8 mouse cellular contexts compared by ENCODE assay signal in genomic region chr16:5255779-5256496, GRCm38 (mm10). TPM values are rescaled to one million over a fixed set of nuclear protein-coding genes. Genes with fewer than 3 reads are reported as not detected.
DNase-seq lines count a peak whose midpoint lies in the region; ATAC-seq and TF ChIP-seq lines count a peak whose summit lies in the region.

TSS of gene Eef2kmt (minus strand) at chr16:5255983.

- in situ Hi-C loops in CH12.LX (cut with MboI; ENCODE audit: low pct_ligation_motif_present, low pct_unique_long_range_greater_than_20kb, low sequenced_read_pairs), result no loop called here

- peak within 1 kb of the TSS; percentile 79 for H3K4me2 ChIP-seq in CH12.LX (ENCODE audit: insufficient read depth, low read depth, poor library complexity, severe bottlenecking)
- H3K4me2 ChIP-seq in forebrain, embryonic 11.5 days (ENCODE audit: low read depth, low read length, severe bottlenecking), result peak within 1 kb of the TSS; percentile 73
- peak within 1 kb of the TSS; percentile 81 for H3K4me2 ChIP-seq in heart, embryonic 16.5 days (ENCODE audit: low read depth, low read length)
- H3K4me2 ChIP-seq in liver, embryonic 15.5 days, result peak within 1 kb of the TSS; percentile 91
- H3K4me2 ChIP-seq in neural tube, embryonic 12.5 days (replicated peaks), result peak within 1 kb of the TSS; percentile 79

- peak within 1 kb of the TSS; percentile 75 for H3K9ac ChIP-seq in CH12.LX (ENCODE audit: insufficient read depth, low read depth)
- peak within 1 kb of the TSS; percentile 70 for H3K9ac ChIP-seq in forebrain, embryonic 11.5 days (ENCODE audit: low read length)
- H3K9ac ChIP-seq in heart, embryonic 16.5 days (ENCODE audit: low read length), result peak within 1 kb of the TSS; percentile 77
- H3K9ac ChIP-seq in liver, embryonic 15.5 days, result peak within 1 kb of the TSS; percentile 60
- H3K9ac ChIP-seq in neural tube, embryonic 12.5 days, result peak within 1 kb of the TSS; percentile 59

- peaks cover 3 to 18% of the 10 kb centered on the region in 2 experiments; a peak in 3 of 4 replicates for H3K4me1 ChIP-seq in CH12.LX (ENCODE audit: control insufficient read depth in 1 of 2, insufficient read depth in 2 of 2)
- H3K4me1 ChIP-seq in forebrain, embryonic 11.5 days (replicated peaks; ENCODE audit: control insufficient read depth, insufficient read depth, low read length), result peaks cover 5% of the 10 kb centered on the region; the same call in 1 of the 2 replicates
- H3K4me1 ChIP-seq in heart, embryonic 16.5 days (ENCODE audit: control insufficient read depth, insufficient read depth, low read length), result peaks cover 11% of the 10 kb centered on the region; the same call in 1 of the 2 replicates
- peaks cover 27% of the 10 kb centered on the region for H3K4me1 ChIP-seq in liver, embryonic 15.5 days (replicated peaks)
- H3K4me1 ChIP-seq in neural tube, embryonic 12.5 days, result peaks cover 13% of the 10 kb centered on the region; the same call in 1 of the 2 replicates

- peak; percentile 99 for DNase-seq in CH12.LX (ENCODE audit: extremely low read depth)
- peak; percentile 96 for DNase-seq in c-Kit-positive CD71-positive TER-119-negative erythroid progenitor cells, embryonic 14.5 days (ENCODE audit: low read depth)
- peak; percentile 99 for DNase-seq in forebrain, embryonic 11.5 days (ENCODE audit: low spot score)
- DNase-seq in kidney, postnatal 36 days, result peak; percentile 99
- DNase-seq in telencephalon, adult 2 months (ENCODE audit: low read depth, low spot score), result peak; percentile 94

- peak; percentile 96 for ATAC-seq in forebrain, embryonic 11.5 days (replicated peaks; ENCODE audit: low FRiP score)
- ATAC-seq in heart, embryonic 16.5 days (replicated peaks; ENCODE audit: extremely low read depth, insufficient read depth, low FRiP score), result peak; percentile 96
- peak; percentile 92 for ATAC-seq in liver, embryonic 15.5 days (ENCODE audit: insufficient read depth)
- ATAC-seq in neural tube, embryonic 12.5 days (ENCODE audit: low FRiP score, low read depth), result peak; percentile 94

- peaks cover 7 to 27% of the 10 kb centered on the region in 2 experiments for H3K36me3 ChIP-seq in CH12.LX (replicated peaks in 1 of 2; ENCODE audit: control insufficient read depth in 1 of 2, insufficient read depth in 1 of 2, low read length in 1 of 2)
- no peaks in the 10 kb centered on the region for H3K36me3 ChIP-seq in forebrain, embryonic 11.5 days (ENCODE audit: control insufficient read depth, insufficient read depth, low read length)
- peaks cover 6% of the 10 kb centered on the region for H3K36me3 ChIP-seq in heart, embryonic 16.5 days (ENCODE audit: control insufficient read depth, insufficient read depth)
- H3K36me3 ChIP-seq in liver, embryonic 15.5 days (replicated peaks), result peaks cover 4% of the 10 kb centered on the region; the same call in 1 of the 2 replicates
- no peaks in the 10 kb centered on the region for H3K36me3 ChIP-seq in neural tube, embryonic 12.5 days

- no peak for TF ChIP-seq EP300 in CH12.LX (IDR thresholded peaks at IDR 0.05; ENCODE audit: low read length)

- TF ChIP-seq CTCF in CH12.LX (conservative IDR thresholded peaks at IDR 0.05 in 1 of 2, IDR thresholded peaks at IDR 0.05 in 1 of 2; ENCODE audit: low read depth in 2 of 2, low read length in 2 of 2), result peak in 1 of 2 experiments; percentile 95; a peak in 2 of 4 replicates

- no peaks in the 10 kb centered on the region; the same call in 1 of the 2 replicates for H3K79me2 ChIP-seq in CH12.LX (replicated peaks; ENCODE audit: control insufficient read depth, extremely low read depth, insufficient read depth, poor library complexity, severe bottlenecking)

- peak; percentile 89 for TF ChIP-seq POLR2A in CH12.LX (IDR thresholded peaks at IDR 0.05; ENCODE audit: low read depth, low read length)

- no peaks in the 10 kb centered on the region for H3K9me3 ChIP-seq in CH12.LX (replicated peaks; ENCODE audit: low read length)
- H3K9me3 ChIP-seq in forebrain, embryonic 11.5 days (ENCODE audit: control insufficient read depth, low read length), result no peaks in the 10 kb centered on the region
- no peaks in the 10 kb centered on the region for H3K9me3 ChIP-seq in heart, embryonic 16.5 days (replicated peaks; ENCODE audit: control insufficient read depth, low read length)
- no peaks in the 10 kb centered on the region for H3K9me3 ChIP-seq in liver, embryonic 15.5 days (replicated peaks)
- H3K9me3 ChIP-seq in neural tube, embryonic 12.5 days, result no peaks in the 10 kb centered on the region

- dilution Hi-C loops in CH12.LX (cut with MboI; ENCODE audit: extremely low pct_ligation_motif_present, extremely low pct_unique_long_range_greater_than_20kb, low sequenced_read_pairs), result no loop called here

- no peak; the same call in 1 of the 2 replicates for TF ChIP-seq RAD21 in CH12.LX (IDR thresholded peaks at IDR 0.05; ENCODE audit: low read depth, low read length)

- 2% methylated on average over 57 of the region's 57 CpGs for WGBS in forebrain, embryonic 11.5 days
- WGBS in heart, embryonic 16.5 days, result 2% methylated on average over 57 of the region's 57 CpGs
- WGBS in liver, embryonic 15.5 days (ENCODE audit: insufficient replicate concordance), result 2% methylated on average over 57 of the region's 57 CpGs
- WGBS in neural tube, embryonic 12.5 days, result 3% methylated on average over 57 of the region's 57 CpGs

- H3K4me3 ChIP-seq in CH12.LX (replicated peaks in 1 of 3; ENCODE audit: low read depth in 2 of 3, low read length in 2 of 3, poor library complexity in 1 of 3), result peak within 1 kb of the TSS; percentile 57 to 77 (median 61)
- peak within 1 kb of the TSS; percentile 51 for H3K4me3 ChIP-seq in forebrain, embryonic 11.5 days (ENCODE audit: low read depth, low read length)
- peak within 1 kb of the TSS; percentile 60 for H3K4me3 ChIP-seq in heart, embryonic 16.5 days (ENCODE audit: low read length)
- peak within 1 kb of the TSS; percentile 71 for H3K4me3 ChIP-seq in liver, embryonic 15.5 days (replicated peaks)
- H3K4me3 ChIP-seq in neural tube, embryonic 12.5 days, result peak within 1 kb of the TSS; percentile 57

- H3K27me3 ChIP-seq in CH12.LX (replicated peaks), result no peaks in the 10 kb centered on the region
- no peaks in the 10 kb centered on the region for H3K27me3 ChIP-seq in forebrain, embryonic 11.5 days (ENCODE audit: control insufficient read depth, insufficient read depth, low read length)
- no peaks in the 10 kb centered on the region for H3K27me3 ChIP-seq in heart, embryonic 16.5 days (ENCODE audit: control insufficient read depth, insufficient read depth, low read length)
- H3K27me3 ChIP-seq in liver, embryonic 15.5 days, result no peaks in the 10 kb centered on the region
- no peaks in the 10 kb centered on the region for H3K27me3 ChIP-seq in neural tube, embryonic 12.5 days (replicated peaks)

- peak within 1 kb of the TSS; percentile 12; the same call in 1 of the 2 replicates for H3K27ac ChIP-seq in CH12.LX (ENCODE audit: insufficient read depth, low read depth)
- 0 out of 2 replicates have a peak within 1 kb of the TSS, but pooled peaks have one; percentile 50 for H3K27ac ChIP-seq in forebrain, embryonic 11.5 days (ENCODE audit: low read depth, low read length)
- peak within 1 kb of the TSS; percentile 78 for H3K27ac ChIP-seq in heart, embryonic 16.5 days (ENCODE audit: low read length)
- peak within 1 kb of the TSS; percentile 61 for H3K27ac ChIP-seq in liver, embryonic 15.5 days (replicated peaks)
- H3K27ac ChIP-seq in neural tube, embryonic 12.5 days, result 0 out of 2 replicates have a peak within 1 kb of the TSS, but pooled peaks have one; percentile 16

TF ChIP-seq in CH12.LX, 34 proteins besides CTCF, POLR2A, EP300 and RAD21 (continues in another document):
- TF ChIP-seq ETS1 (conservative IDR thresholded peaks at IDR 0.05; ENCODE audit: low read depth, low read length), result peak; percentile 31; the same call in 1 of the 2 replicates
- no peak for TF ChIP-seq CHD1 (IDR thresholded peaks at IDR 0.05; ENCODE audit: low read depth, low read length)
- peak; percentile 92 for TF ChIP-seq MAX (IDR thresholded peaks at IDR 0.05; ENCODE audit: low read length)
- TF ChIP-seq MEF2A (IDR thresholded peaks at IDR 0.05; ENCODE audit: borderline replicate concordance, low read depth, low read length), result peak; percentile 66; the same call in 1 of the 2 replicates
- 0 out of 2 replicates have a peak, but pooled peaks have one; percentile 58 for TF ChIP-seq POLR2AphosphoS2 (IDR thresholded peaks at IDR 0.05; ENCODE audit: low read depth, low read length)
- TF ChIP-seq USF2 (conservative IDR thresholded peaks at IDR 0.05; ENCODE audit: low read depth, low read length), result no peak
- peak; percentile 75 for TF ChIP-seq HCFC1 (IDR thresholded peaks at IDR 0.05; ENCODE audit: low read depth, low read length)
- peak; percentile 42; the same call in 1 of the 2 replicates for TF ChIP-seq USF1 (IDR thresholded peaks at IDR 0.05; ENCODE audit: low read depth, low read length)
- no peak for TF ChIP-seq KAT2A (IDR thresholded peaks at IDR 0.05; ENCODE audit: insufficient replicate concordance, low read length)
- TF ChIP-seq JUN (IDR thresholded peaks at IDR 0.05; ENCODE audit: insufficient read depth, low read depth, low read length), result no peak
- no peak for TF ChIP-seq JUND (conservative IDR thresholded peaks at IDR 0.05; ENCODE audit: low read depth, low read length)
- no peak for TF ChIP-seq TBP (conservative IDR thresholded peaks at IDR 0.05; ENCODE audit: low read depth, low read length)
- peak; percentile 20; the same call in 1 of the 2 replicates for TF ChIP-seq ZNF384 (IDR thresholded peaks at IDR 0.05; ENCODE audit: low read depth, low read length)
- TF ChIP-seq MYC (IDR thresholded peaks at IDR 0.05; ENCODE audit: low read depth, low read length), result peak; percentile 85
- no peak for TF ChIP-seq MAFK (IDR thresholded peaks at IDR 0.05; ENCODE audit: insufficient replicate concordance, low read length)
- TF ChIP-seq MAZ (IDR thresholded peaks at IDR 0.05; ENCODE audit: low read depth, low read length), result peak; percentile 87
- peak; percentile 88; the same call in 1 of the 2 replicates for TF ChIP-seq UBTF (IDR thresholded peaks at IDR 0.05; ENCODE audit: low read depth, low read length)
- TF ChIP-seq E2F4 (IDR thresholded peaks at IDR 0.05; ENCODE audit: insufficient replicate concordance, low read depth, low read length), result 0 out of 2 replicates have a peak, but pooled peaks have one; percentile 21
- TF ChIP-seq MXI1 (IDR thresholded peaks at IDR 0.05; ENCODE audit: low read depth, low read length), result peak; percentile 98
- TF ChIP-seq ELF1 (IDR thresholded peaks at IDR 0.05; ENCODE audit: low read depth, low read length), result peak; percentile 86

RNA-seq across cellular contexts. Expression of gene Eef2kmt, which starts in this region (rescaled TPM):
- total RNA-seq in CH12.LX (2012; rRNA removed) (38.5 and 39.5 TPM in 2 replicates), CH12.LX (2014; rRNA removed) (35.8 and 39.8 TPM in 2 replicates)
- polyA plus RNA-seq in CH12.LX (2012; ENCODE audit: insufficient read length, low read depth), result 38.3 and 41.6 TPM in 2 replicates
- 15.9 and 16.1 TPM in 2 replicates for polyA plus RNA-seq in forebrain, embryonic 11.5 days (2014; fragmentation: Nextera tagmentation; extraction: Ambion mirVana)
- 25.7 and 26.2 TPM in 2 replicates for polyA plus RNA-seq in heart, embryonic 16.5 days (2015; fragmentation: Nextera tagmentation; extraction: Ambion mirVana)
- polyA plus RNA-seq in liver, embryonic 15.5 days (2015; fragmentation: Nextera tagmentation; extraction: Ambion mirVana), result 9.0 and 9.8 TPM in 2 replicates
- 7.3 and 9.2 TPM in 2 replicates for polyA plus RNA-seq in neural tube, embryonic 12.5 days (2016; fragmentation: Nextera tagmentation; extraction: Ambion mirVana)

Comparison
In these comparisons a context has a peak if more than half of its experiments do, and no peak if none do; other contexts are left out.
1. Peak in every context shown above with its lines: DNase-seq, ATAC-seq, H3K4me3 ChIP-seq and H3K27ac ChIP-seq.
2. H3K27ac ChIP-seq: peak in every context shown above with its lines; median percentile 78 in heart, embryonic 16.5 days; 61 in liver, embryonic 15.5 days; 50 in forebrain, embryonic 11.5 days; 16 in neural tube, embryonic 12.5 days; 12 in CH12.LX.